Mouse (Mus musculus) CH12.LX (cell line): ENCODE measurements around the gene 2610528A11Rik.

Experiments used
- CTCF ChIP-seq, 2 experiments: IDR thresholded peaks in 1 of 2; conservative IDR thresholded peaks in 1 of 2; 2 replicates each; pipeline ENCODE4 v1.5.1; 2011 to 2012; ENCODE audit warnings: low read depth in 2 of 2, low read length in 2 of 2, improper control_type of control experiment in 1 of 2, inconsistent platforms in 1 of 2, mild to moderate bottlenecking in 1 of 2, moderate library complexity in 1 of 2
- E2F4 ChIP-seq: IDR thresholded peaks from 2 replicates; pipeline ENCODE4 v1.6.1; 2011; ENCODE audit warnings: low read depth, low read length, improper control_type of control experiment; ENCODE audit not compliant: insufficient replicate concordance
- EP300 ChIP-seq: IDR thresholded peaks from 2 replicates; pipeline ENCODE4 v1.6.1; 2011; ENCODE audit warnings: low read length, improper control_type of control experiment
- ETS1 ChIP-seq: conservative IDR thresholded peaks from 2 replicates; pipeline ENCODE4 v1.6.1; 2012; ENCODE audit warnings: low read depth, mild to moderate bottlenecking, inconsistent platforms, low read length, improper control_type of control experiment, moderate library complexity
- KAT2A ChIP-seq: IDR thresholded peaks from 2 replicates; pipeline ENCODE4 v1.6.1; 2012; ENCODE audit warnings: low read length, improper control_type of control experiment, inconsistent platforms; ENCODE audit not compliant: insufficient replicate concordance
- MYC ChIP-seq: IDR thresholded peaks from 2 replicates; pipeline ENCODE4 v1.6.1; 2011; ENCODE audit warnings: low read depth, mild to moderate bottlenecking, improper control_type of control experiment, low read length
- NELFE ChIP-seq: IDR thresholded peaks from 2 replicates; pipeline ENCODE4 v1.6.1; 2011; ENCODE audit warnings: low read depth, low read length, improper control_type of control experiment
- POLR2A ChIP-seq: IDR thresholded peaks from 2 replicates; pipeline ENCODE4 v1.6.1; 2011; ENCODE audit warnings: low read depth, mild to moderate bottlenecking, improper control_type of control experiment, low read length
- POLR2AphosphoS2 ChIP-seq: IDR thresholded peaks from 2 replicates; pipeline ENCODE4 v1.6.1; 2011; ENCODE audit warnings: low read depth, low read length, improper control_type of control experiment
- SMC3 ChIP-seq: IDR thresholded peaks from 2 replicates; pipeline ENCODE4 v1.6.1; 2011; ENCODE audit warnings: low read depth, low read length, improper control_type of control experiment
- TBP ChIP-seq: conservative IDR thresholded peaks from 2 replicates; pipeline ENCODE4 v1.6.1; 2011; ENCODE audit warnings: low read depth, low read length, improper control_type of control experiment
- UBTF ChIP-seq: IDR thresholded peaks from 2 replicates; pipeline ENCODE4 v1.6.1; 2012; ENCODE audit warnings: low read depth, mild to moderate bottlenecking, inconsistent platforms, low read length, improper control_type of control experiment, moderate library complexity
- USF1 ChIP-seq: IDR thresholded peaks from 2 replicates; pipeline ENCODE4 v1.6.1; 2014; ENCODE audit warnings: low read depth, mild to moderate bottlenecking, inconsistent platforms, low read length, improper control_type of control experiment
- USF2 ChIP-seq: conservative IDR thresholded peaks from 2 replicates; pipeline ENCODE4 v1.6.1; 2011; ENCODE audit warnings: low read depth, low read length, improper control_type of control experiment

- no peak for TF ChIP-seq USF2
- no peak for TF ChIP-seq CTCF (conservative IDR thresholded peaks at IDR 0.05 in 1 of 2, IDR thresholded peaks at IDR 0.05 in 1 of 2; ENCODE audit: low read depth in 2 of 2, low read length in 2 of 2)
- no peak for TF ChIP-seq KAT2A
- no peak for TF ChIP-seq EP300
- TF ChIP-seq POLR2A: no peak
- TF ChIP-seq ETS1: no peak
- no peak for TF ChIP-seq UBTF
- no peak for TF ChIP-seq TBP
- no peak for TF ChIP-seq NELFE
- TF ChIP-seq E2F4: no peak
- no peak for TF ChIP-seq USF1
- TF ChIP-seq POLR2AphosphoS2: no peak
- no peak for TF ChIP-seq SMC3
- TF ChIP-seq MYC: no peak
These were observed 19.4 kb downstream of the 2610528A11Rik start for GRCm38 (mm10) chr14:37094436-37094835.
